Mouse (Mus musculus) myocyte (in vitro differentiated cells): ENCODE results near the gene Akap13. TPM values are rescaled to one million over a fixed set of nuclear protein-coding genes. Genes with fewer than 3 reads are reported as not detected.

ENCODE experiments used
- H3K27me3 ChIP-seq: one replicate; pipeline ENCODE4 v1.6.1; 2011; ENCODE audit not compliant: control insufficient read depth, insufficient read depth, insufficient read length
- H3K36me3 ChIP-seq: one replicate; pipeline ENCODE4 v1.6.1; 2011; ENCODE audit not compliant: control insufficient read depth, insufficient read depth
- H3K4me2 ChIP-seq: one replicate; pipeline ENCODE4 v1.6.1; 2011; ENCODE audit warnings: low read depth, control low read depth
- H3K4me3 ChIP-seq: one replicate; pipeline ENCODE4 v1.5.1; 2011; ENCODE audit warnings: mild to moderate bottlenecking, control low read depth, moderate library complexity
- H3K79me2 ChIP-seq: one replicate; pipeline ENCODE4 v1.6.1; 2011; ENCODE audit not compliant: control insufficient read depth, insufficient read depth
- H3ac ChIP-seq: one replicate; pipeline ENCODE4 v1.6.1; 2011; ENCODE audit not compliant: control insufficient read depth, insufficient read length
- CEBPB ChIP-seq: IDR thresholded peaks from 2 replicates; pipeline ENCODE4 v1.6.1; 2011; ENCODE audit warnings: mild to moderate bottlenecking, moderate library complexity; ENCODE audit not compliant: poor library complexity, insufficient read depth, severe bottlenecking
- E2F4 ChIP-seq: IDR thresholded peaks from one replicate; pipeline ENCODE4 v1.6.1; 2011; ENCODE audit warnings: mild to moderate bottlenecking, control low read depth, moderate library complexity; ENCODE audit not compliant: insufficient read depth
- MAX ChIP-seq: IDR thresholded peaks from one replicate; pipeline ENCODE4 v1.6.1; 2011; ENCODE audit warnings: low read depth, mild to moderate bottlenecking, control low read depth
- MYOD1 ChIP-seq, 3 experiments: IDR thresholded peaks; one replicate each; pipeline ENCODE4 v1.6.1; 2011; ENCODE audit warnings: control low read depth in 2 of 3, low read depth in 2 of 3, mild to moderate bottlenecking in 2 of 3, moderate library complexity in 1 of 3; ENCODE audit not compliant: insufficient read length in 2 of 3, control insufficient read depth in 1 of 3
- MYOG ChIP-seq, 3 experiments: IDR thresholded peaks; one replicate each; pipeline ENCODE4 v1.6.1; 2011; ENCODE audit warnings: control low read depth in 2 of 3, low read depth in 2 of 3, mild to moderate bottlenecking in 2 of 3; ENCODE audit not compliant: insufficient read length in 2 of 3, control insufficient read depth in 1 of 3, insufficient read depth in 1 of 3
- POLR2A ChIP-seq: IDR thresholded peaks from one replicate; pipeline ENCODE4 v1.6.1; 2011; ENCODE audit warnings: low read depth, mild to moderate bottlenecking, control low read depth, moderate library complexity; ENCODE audit not compliant: insufficient read length
- POLR2AphosphoS2 ChIP-seq: IDR thresholded peaks from one replicate; pipeline ENCODE4 v1.6.1; 2011; ENCODE audit warnings: low read depth, control low read depth; ENCODE audit not compliant: insufficient read length
- REST ChIP-seq: IDR thresholded peaks from one replicate; pipeline ENCODE4 v1.6.1; 2011; ENCODE audit warnings: mild to moderate bottlenecking, control low read depth, moderate library complexity; ENCODE audit not compliant: insufficient read depth, insufficient read length
- SRF ChIP-seq: IDR thresholded peaks from one replicate; pipeline ENCODE4 v1.6.1; 2011; ENCODE audit warnings: low read depth; ENCODE audit not compliant: control insufficient read depth, insufficient read length
- TCF12 ChIP-seq: IDR thresholded peaks from one replicate; pipeline ENCODE4 v1.6.1; 2011; ENCODE audit warnings: mild to moderate bottlenecking, control low read depth; ENCODE audit not compliant: poor library complexity, insufficient read depth, severe bottlenecking
- TCF3 ChIP-seq: IDR thresholded peaks from one replicate; pipeline ENCODE4 v1.6.1; 2011; ENCODE audit warnings: low read depth, control low read depth; ENCODE audit not compliant: insufficient read length
- USF1 ChIP-seq: IDR thresholded peaks from one replicate; pipeline ENCODE4 v1.6.1; 2011; ENCODE audit warnings: low read depth, mild to moderate bottlenecking, control low read depth, moderate library complexity
- polyA plus RNA-seq: library from polyadenylated mRNA; unstranded; fragments of >200 nt; fragmentation: generic; extraction: Trizol; gene quantifications from one replicate; pipeline ENCODE4 v1.2.1, GENCODE M21; 2012; ENCODE audit warnings: missing spikeins

Akap13 gene
- polyA plus RNA-seq, 1 experiment: 13.9 TPM

DNA sequence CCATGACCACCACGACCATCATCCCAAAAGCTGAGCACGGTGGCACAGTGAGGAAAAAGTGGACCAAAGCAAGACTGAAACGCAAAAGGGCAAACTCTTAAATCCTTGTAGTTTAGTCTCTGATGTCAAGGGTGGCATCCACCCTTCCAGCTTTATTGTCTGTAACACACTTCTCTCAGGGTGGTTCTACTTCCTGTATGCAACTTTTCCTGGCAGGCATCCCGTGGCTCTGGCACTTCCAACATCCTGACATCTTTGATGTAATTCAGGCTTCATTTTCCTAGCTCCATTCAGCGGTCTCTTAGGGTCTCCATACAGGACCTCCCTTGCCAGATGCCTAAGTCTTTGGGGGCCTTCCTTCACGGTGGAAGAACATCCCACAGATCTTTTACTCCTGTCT lies 122.0 kb downstream of the Akap13 start:
- no peak overlapping the region for H3K4me2 ChIP-seq
- TF ChIP-seq TCF12 (no peak), TCF3 (no peak), POLR2AphosphoS2 (no peak), USF1 (no peak), POLR2A (no peak), CEBPB (no peak), MAX (no peak), MYOG (IDR thresholded peaks at IDR 0.05; ENCODE audit: control insufficient read depth in 1 of 3, insufficient read depth in 1 of 3, insufficient read length in 2 of 3, low read depth in 2 of 3) (no peak), REST (no peak), SRF (no peak), E2F4 (no peak), MYOD1 (IDR thresholded peaks at IDR 0.05; ENCODE audit: control insufficient read depth in 1 of 3, insufficient read length in 2 of 3, low read depth in 2 of 3) (no peak)

DNA sequence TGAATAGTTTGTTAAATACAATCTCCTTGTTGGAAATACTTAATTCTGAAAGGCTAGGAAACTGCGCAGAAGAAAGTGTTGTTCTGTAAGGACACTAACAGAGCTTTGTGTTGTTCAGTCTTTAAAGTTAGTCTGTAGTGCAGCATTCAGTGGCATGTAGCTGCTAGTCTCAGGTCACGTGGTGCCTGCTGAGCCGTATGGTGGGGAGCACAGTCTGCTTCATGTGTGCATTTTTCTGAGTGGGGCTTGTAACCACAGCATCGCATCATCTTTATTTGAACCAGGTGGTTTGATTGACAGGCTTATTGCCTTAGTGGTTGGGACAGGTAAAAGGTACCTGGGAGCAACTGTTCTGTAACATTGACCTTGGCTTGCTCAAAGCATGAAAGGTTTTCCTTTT lies 123.3 kb downstream of the Akap13 start:
- TF ChIP-seq POLR2A: no peak
- no peak for TF ChIP-seq TCF12
- no peak for TF ChIP-seq SRF
- TF ChIP-seq MYOG (IDR thresholded peaks at IDR 0.05; ENCODE audit: control insufficient read depth in 1 of 3, insufficient read depth in 1 of 3, insufficient read length in 2 of 3, low read depth in 2 of 3): no peak
- no peak for TF ChIP-seq TCF3
- Histone ChIP-seq H3K4me3 (no peak overlapping the region), H3K36me3 (peaks cover 16% of the 10 kb centered on the region), H3K27me3 (no peaks in the 10 kb centered on the region), H3K4me2 (no peak overlapping the region), H3K79me2 (peaks cover 32% of the 10 kb centered on the region), H3ac (no peak overlapping the region)

More for the DNA sequence above, 122.0 kb downstream of the Akap13 start:
- H3K79me2 ChIP-seq: peaks cover 38% of the 10 kb centered on the region
- peaks cover 12% of the 10 kb centered on the region for H3K36me3 ChIP-seq
- H3ac ChIP-seq: no peak overlapping the region
- no peak overlapping the region for H3K4me3 ChIP-seq
- no peaks in the 10 kb centered on the region for H3K27me3 ChIP-seq

DNA sequence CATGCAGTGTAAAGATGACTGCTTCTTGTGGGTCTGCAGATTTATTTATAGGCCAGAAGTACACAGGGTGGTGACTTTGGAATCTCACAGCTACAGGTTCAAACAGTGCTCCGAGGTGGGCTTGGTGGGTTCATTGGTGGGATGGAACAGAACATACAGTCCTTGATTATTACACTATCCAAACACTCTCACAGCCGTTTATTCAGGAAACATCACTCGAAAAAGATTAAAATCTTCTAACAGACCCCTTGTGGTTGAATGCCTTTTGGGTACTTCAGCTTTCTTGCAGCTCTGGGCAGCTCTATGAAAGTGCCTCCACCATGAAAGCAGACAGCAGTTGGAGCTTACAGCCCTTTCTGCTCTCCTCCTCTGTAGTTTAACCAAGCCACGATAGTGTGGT lies 126.8 kb downstream of the Akap13 start:
- Histone ChIP-seq H3K27me3 (no peaks in the 10 kb centered on the region), H3K4me3 (no peak overlapping the region)

DNA sequence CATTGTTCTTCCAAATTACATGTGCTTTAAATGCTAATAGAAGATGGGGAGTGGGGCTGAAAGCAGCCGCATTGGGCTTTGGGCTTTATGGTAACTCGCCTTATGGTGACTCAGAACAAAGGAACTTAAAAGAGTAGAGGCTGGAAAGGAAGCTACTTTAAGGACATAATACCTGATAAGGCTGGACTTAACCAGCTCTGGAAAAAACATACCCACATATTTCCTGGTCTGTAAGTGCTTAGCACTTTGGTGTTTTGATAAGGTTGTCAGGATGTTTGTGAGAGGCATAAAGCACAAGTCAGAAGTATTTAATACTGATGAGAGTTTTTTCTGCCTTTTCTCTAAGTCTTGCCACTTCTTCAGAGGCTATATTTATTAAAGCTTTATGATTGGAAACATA lies 128.8 kb downstream of the Akap13 start:
- Histone ChIP-seq H3K36me3 (peaks cover 34% of the 10 kb centered on the region), H3K4me2 (no peak overlapping the region), H3K27me3 (no peaks in the 10 kb centered on the region), H3ac (no peak overlapping the region), H3K4me3 (no peak overlapping the region), H3K79me2 (peaks cover 4% of the 10 kb centered on the region)
- TF ChIP-seq POLR2A: no peak
- no peak for TF ChIP-seq CEBPB
- no peak for TF ChIP-seq TCF3
- no peak for TF ChIP-seq TCF12
- TF ChIP-seq SRF: no peak
- TF ChIP-seq E2F4: no peak
- no peak for TF ChIP-seq REST
- no peak for TF ChIP-seq MAX
- no peak for TF ChIP-seq POLR2AphosphoS2
- no peak for TF ChIP-seq USF1
- TF ChIP-seq MYOG (IDR thresholded peaks at IDR 0.05; ENCODE audit: control insufficient read depth in 1 of 3, insufficient read depth in 1 of 3, insufficient read length in 2 of 3, low read depth in 2 of 3): no peak
- no peak for TF ChIP-seq MYOD1 (IDR thresholded peaks at IDR 0.05; ENCODE audit: control insufficient read depth in 1 of 3, insufficient read length in 2 of 3, low read depth in 2 of 3)

More for the DNA sequence above, 126.8 kb downstream of the Akap13 start:
- peaks cover 14% of the 10 kb centered on the region for H3K79me2 ChIP-seq
- H3K36me3 ChIP-seq: peaks cover 23% of the 10 kb centered on the region
- no peak overlapping the region for H3K4me2 ChIP-seq
- TF ChIP-seq POLR2A: no peak
- no peak for TF ChIP-seq E2F4
- TF ChIP-seq CEBPB: no peak
- TF ChIP-seq MAX: no peak
- no peak overlapping the region for H3ac ChIP-seq

DNA sequence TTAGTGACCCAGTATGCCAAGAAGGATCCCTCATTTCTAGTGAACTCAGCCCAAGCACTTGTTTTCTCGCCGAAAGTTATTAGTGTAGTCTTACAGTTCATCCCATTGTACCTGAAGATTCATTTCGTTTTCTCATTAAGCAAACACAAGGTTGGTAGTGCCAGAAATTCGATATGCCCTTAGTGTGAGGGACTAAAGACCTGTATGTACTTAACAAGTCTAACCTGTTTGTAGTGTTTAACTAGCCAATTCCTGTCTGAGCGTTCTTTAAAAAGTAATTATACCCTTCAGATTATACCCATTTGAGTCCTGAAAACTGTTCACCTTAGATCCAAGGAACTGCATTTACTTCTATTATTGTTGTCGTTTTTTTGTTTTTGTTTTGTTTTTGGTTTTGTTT lies 130.1 kb downstream of the Akap13 start:
- no peak overlapping the region for H3K4me3 ChIP-seq
- H3K4me2 ChIP-seq: no peak overlapping the region
- H3ac ChIP-seq: no peak overlapping the region
- H3K79me2 ChIP-seq: peaks cover 9% of the 10 kb centered on the region
- peaks cover 29% of the 10 kb centered on the region for H3K36me3 ChIP-seq
- H3K27me3 ChIP-seq: no peaks in the 10 kb centered on the region
- TF ChIP-seq CEBPB: no peak
- TF ChIP-seq MYOD1 (IDR thresholded peaks at IDR 0.05; ENCODE audit: control insufficient read depth in 1 of 3, insufficient read length in 2 of 3, low read depth in 2 of 3): no peak
- no peak for TF ChIP-seq SRF
- TF ChIP-seq POLR2A: no peak
- TF ChIP-seq E2F4: no peak
- TF ChIP-seq USF1: no peak
- no peak for TF ChIP-seq POLR2AphosphoS2
